Mouse (Mus musculus) C2C12 (cell line): ENCODE data around the gene Igf1. TPM values are rescaled to one million over a fixed set of nuclear protein-coding genes. Genes with fewer than 3 reads are reported as not detected.

ENCODE experiments used
- H3K27me3 ChIP-seq: one replicate; pipeline ENCODE4 v1.6.1; 2011; ENCODE audit not compliant: control insufficient read depth, insufficient read depth, insufficient read length
- H3K36me3 ChIP-seq: one replicate; pipeline ENCODE4 v1.6.1; 2011; ENCODE audit not compliant: control insufficient read depth, insufficient read depth
- H3K4me3 ChIP-seq: one replicate; pipeline ENCODE4 v1.5.1; 2011; ENCODE audit warnings: mild to moderate bottlenecking, control low read depth; ENCODE audit not compliant: poor library complexity, insufficient read depth, severe bottlenecking
- H3K79me2 ChIP-seq: one replicate; pipeline ENCODE4 v1.6.1; 2011; ENCODE audit not compliant: control insufficient read depth, insufficient read depth
- H3K79me3 ChIP-seq: one replicate; pipeline ENCODE4 v1.6.1; 2011; ENCODE audit warnings: low read depth, control low read depth
- H3ac ChIP-seq: one replicate; pipeline ENCODE3; 2011; ENCODE audit warnings: low read depth; ENCODE audit not compliant: control insufficient read depth, insufficient read length
- CEBPB ChIP-seq: IDR thresholded peaks from one replicate; pipeline ENCODE4 v1.6.1; 2011; ENCODE audit warnings: low read depth, mild to moderate bottlenecking, control low read depth, moderate library complexity
- CTCF ChIP-seq: IDR thresholded peaks from one replicate; pipeline ENCODE4 v1.5.1; 2011; ENCODE audit not compliant: control insufficient read depth, insufficient read depth, insufficient read length
- FOSL1 ChIP-seq: IDR thresholded peaks from one replicate; pipeline ENCODE4 v1.8.0; 2011; ENCODE audit warnings: mild to moderate bottlenecking, low read length; ENCODE audit not compliant: poor library complexity, insufficient read depth, severe bottlenecking
- MAX ChIP-seq: IDR thresholded peaks from one replicate; pipeline ENCODE4 v1.6.1; 2011; ENCODE audit warnings: mild to moderate bottlenecking, control low read depth
- MYOD1 ChIP-seq: IDR thresholded peaks from one replicate; pipeline ENCODE4 v1.6.1; 2011; ENCODE audit warnings: low read depth; ENCODE audit not compliant: control insufficient read depth, insufficient read length
- MYOG ChIP-seq: IDR thresholded peaks from one replicate; pipeline ENCODE4 v1.6.1; 2011; ENCODE audit not compliant: control insufficient read depth, insufficient read length; ENCODE audit errors: extremely low read depth
- USF1 ChIP-seq: IDR thresholded peaks from one replicate; pipeline ENCODE4 v1.6.1; 2011; ENCODE audit warnings: low read depth, mild to moderate bottlenecking, control low read depth, moderate library complexity
- polyA plus RNA-seq: library from polyadenylated mRNA; unstranded; fragments of >200 nt; fragmentation: generic; extraction: Trizol; gene quantifications from one replicate; pipeline ENCODE4 v1.2.1, GENCODE M21; 2012; ENCODE audit warnings: missing spikeins

Gene Igf1
- polyA plus RNA-seq, 1 experiment, result 0.05 TPM

GRCm38 (mm10) chr10:87885326-87886040 is 27.4 kb downstream of the Igf1 start:
- no peak overlapping the region for H3K4me3 ChIP-seq
- H3K79me2 ChIP-seq, result no peaks in the 10 kb centered on the region
- TF ChIP-seq CEBPB (no peak), USF1 (no peak), MAX (no peak), MYOG (no peak), CTCF (no peak), FOSL1 (no peak), MYOD1 (no peak)
- H3K36me3 ChIP-seq, result no peaks in the 10 kb centered on the region
- no peaks in the 10 kb centered on the region for H3K79me3 ChIP-seq
- no peak overlapping the region for H3ac ChIP-seq
- H3K27me3 ChIP-seq, result no peaks in the 10 kb centered on the region

- Histone ChIP-seq H3K79me2 (no peaks in the 10 kb centered on the region), H3K36me3 (no peaks in the 10 kb centered on the region), H3K27me3 (no peaks in the 10 kb centered on the region), H3K79me3 (no peaks in the 10 kb centered on the region), H3ac (no peak overlapping the region), H3K4me3 (no peak overlapping the region)
- no peak for TF ChIP-seq CEBPB
- TF ChIP-seq MAX, result no peak
- TF ChIP-seq MYOD1, result peak; percentile 47
Observed at GRCm38 (mm10) chr10:87889850-87890249, 31.8 kb downstream of the Igf1 start.

GRCm38 (mm10) chr10:87892256-87892655 is 34.2 kb downstream of the Igf1 start:
- Histone ChIP-seq H3K36me3 (no peaks in the 10 kb centered on the region), H3K79me3 (no peaks in the 10 kb centered on the region), H3K79me2 (no peaks in the 10 kb centered on the region), H3K4me3 (no peak overlapping the region), H3ac (no peak overlapping the region), H3K27me3 (no peaks in the 10 kb centered on the region)
- no peak for TF ChIP-seq MAX
- no peak for TF ChIP-seq MYOD1
- TF ChIP-seq FOSL1, result no peak
- TF ChIP-seq MYOG, result no peak
- TF ChIP-seq USF1, result no peak
- no peak for TF ChIP-seq CTCF
- TF ChIP-seq CEBPB, result no peak

- TF ChIP-seq USF1 (no peak), CEBPB (no peak), FOSL1 (no peak), MAX (no peak), MYOD1 (no peak), CTCF (no peak), MYOG (no peak)
- Histone ChIP-seq H3K4me3 (no peak overlapping the region), H3ac (no peak overlapping the region), H3K79me2 (no peaks in the 10 kb centered on the region), H3K27me3 (no peaks in the 10 kb centered on the region), H3K79me3 (no peaks in the 10 kb centered on the region), H3K36me3 (no peaks in the 10 kb centered on the region)
Observed at GRCm38 (mm10) chr10:87893272-87893671, 35.2 kb downstream of the Igf1 start.

- H3K79me2 ChIP-seq, result no peaks in the 10 kb centered on the region
- no peaks in the 10 kb centered on the region for H3K36me3 ChIP-seq
- no peak overlapping the region for H3K4me3 ChIP-seq
- no peaks in the 10 kb centered on the region for H3K79me3 ChIP-seq
- no peak overlapping the region for H3ac ChIP-seq
- TF ChIP-seq MAX (no peak), CTCF (no peak), MYOG (no peak), MYOD1 (no peak), USF1 (no peak), CEBPB (no peak), FOSL1 (no peak)
- H3K27me3 ChIP-seq, result no peaks in the 10 kb centered on the region
Observed at GRCm38 (mm10) chr10:87894461-87895120, 36.5 kb downstream of the Igf1 start.
